ENCODE assay signal across 17 mouse cellular contexts in genomic region chr19:40726614-40727013, GRCm38 (mm10). TPM values are rescaled to one million over a fixed set of nuclear protein-coding genes. Genes with fewer than 3 reads are reported as not detected.
"Had no signal": no experiment of that assay in that cellular context is flagged by ENCODE, and none has a peak within 500 bp of the region (broad histone marks: within the 10 kb centered on the region; RNA-seq: fewer than 3 reads in every experiment).

No protein-coding gene starts in this region.

- H3K9ac ChIP-seq: limb, embryonic 15.5 days; liver, embryonic 12.5 days; lung, embryonic 15.5 days; neural tube, embryonic 15.5 days; stomach, embryonic 15.5 days had no signal

- ATAC-seq: liver, embryonic 12.5 days had no signal

- H3K9me3 ChIP-seq: limb, embryonic 15.5 days; liver, embryonic 12.5 days; lung, embryonic 15.5 days; midbrain, embryonic 10.5 days; neural tube, embryonic 15.5 days; stomach, embryonic 15.5 days had no signal

- H3K36me3 ChIP-seq: limb, embryonic 15.5 days; liver, embryonic 12.5 days; lung, embryonic 15.5 days; midbrain, embryonic 10.5 days; neural tube, embryonic 15.5 days; stomach, embryonic 15.5 days had no signal

- H3K4me3 ChIP-seq: limb, embryonic 15.5 days; liver, embryonic 12.5 days; lung, embryonic 15.5 days; midbrain, embryonic 10.5 days; myocyte; neural tube, embryonic 15.5 days; stomach, embryonic 15.5 days had no signal

- H3K4me1 ChIP-seq: midbrain, embryonic 10.5 days; stomach, embryonic 15.5 days had no signal

- H3K27ac ChIP-seq: limb, embryonic 15.5 days; liver, embryonic 12.5 days; midbrain, embryonic 10.5 days; neural tube, embryonic 15.5 days; stomach, embryonic 15.5 days had no signal

- H3K4me2 ChIP-seq: limb, embryonic 15.5 days; liver, embryonic 12.5 days; lung, embryonic 15.5 days; neural tube, embryonic 15.5 days; stomach, embryonic 15.5 days had no signal

- H3K27me3 ChIP-seq: limb, embryonic 15.5 days; liver, embryonic 12.5 days; lung, embryonic 15.5 days; neural tube, embryonic 15.5 days; stomach, embryonic 15.5 days had no signal

- DNase-seq: kidney, adult 2 months; kidney, postnatal 36 days; layer of hippocampus, adult 9-11 months; layer of hippocampus, postnatal 36 days; midbrain, embryonic 14.5 days; right cerebral cortex, postnatal 4 days; thymus, adult 2 months; thymus, postnatal 25 days had no signal

RNA-seq across cellular contexts. Expression of gene Cc2d2b, which starts 21.9 kb away (rescaled TPM):
- total RNA-seq: megakaryocyte, adult 5-6 weeks had no signal
- polyA plus RNA-seq: kidney, adult 2 months; myocyte; neural tube, embryonic 11.5 days; thymus, adult 2 months had no signal
